Mouse (Mus musculus) central nervous system, embryonic 11.5 days (tissue): Measurements from ENCODE around the gene Gm2663. TPM values are rescaled to one million over a fixed set of nuclear protein-coding genes. Genes with fewer than 3 reads are reported as not detected.

ENCODE experiments used
- polyA plus RNA-seq: library from polyadenylated mRNA; depleted of rRNA; stranded (reverse); fragments of >200 nt; gene quantifications from 2 replicates; pipeline ENCODE4 v1.2.3, GENCODE M21; 2012; rRNA removed

Gene Gm2663
- polyA plus RNA-seq, result not detected in 2 replicates

GRCm38 (mm10) chr6:40999379-40999778, at the start of gene Gm2663:
TSS of gene Gm2663 (minus strand) at chr6:40999479.

GRCm38 (mm10) chr6:41035409-41035808, 36.1 kb upstream of the Gm2663 start, which contains the start of gene 2210010C04Rik:
TSS of gene 2210010C04Rik (minus strand) at chr6:41035509.

DNA sequence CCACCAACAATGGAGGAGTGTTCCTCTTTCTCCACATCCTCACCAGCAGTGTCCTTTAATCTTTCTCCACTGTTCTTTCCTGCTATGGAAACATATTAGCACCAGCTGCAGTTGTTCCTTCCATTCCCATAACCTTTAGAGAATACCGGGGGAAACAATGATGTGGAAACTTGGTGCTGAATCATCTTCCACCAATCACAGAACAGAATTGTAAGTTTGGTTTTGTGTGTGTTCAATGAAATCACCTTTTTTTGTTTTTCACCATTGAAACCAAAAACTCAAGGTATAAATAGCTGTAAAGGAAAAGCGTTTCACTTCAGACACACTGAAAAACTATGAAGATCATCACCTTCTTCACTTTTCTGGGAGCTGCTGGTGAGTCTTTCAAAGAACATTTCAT, 34.8 kb downstream of the Gm2663 start, which contains the start of gene 1810009J06Rik:
TSS of gene 1810009J06Rik (plus strand) at position 301 of the 400 bp plus-strand sequence.

DNA sequence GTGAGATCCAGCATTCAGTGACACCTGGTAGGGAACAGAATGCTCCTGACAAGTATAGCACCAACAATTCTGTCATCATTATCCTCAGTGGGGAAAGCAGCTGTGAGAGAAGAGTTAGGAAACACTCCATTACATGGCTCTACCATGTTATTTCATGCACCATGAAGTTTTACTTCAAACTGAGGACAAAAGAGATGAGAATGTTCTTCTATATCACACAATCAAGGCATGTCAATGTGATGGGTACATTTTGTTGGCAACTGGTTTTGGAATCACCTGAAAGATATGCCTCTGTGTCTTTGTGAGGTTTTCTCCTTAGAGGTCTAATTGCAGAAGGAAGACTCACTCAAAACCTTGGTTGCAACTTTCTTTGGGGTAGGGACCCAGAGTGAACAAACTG, 47.5 kb downstream of the Gm2663 start, which contains the start of gene Gm4744:
TSS of gene Gm4744 (minus strand) at position 101 of the 400 bp plus-strand sequence.

Other genes starting within 250 kb of the Gm2663 start
- gene Moxd2, start 112.0 kb downstream of the Gm2663 start, polyA plus RNA-seq, result not detected in 2 replicates
- not detected in 2 replicates for gene Prss58, start 99.1 kb downstream of the Gm2663 start, polyA plus RNA-seq
- gene 1700074P13Rik, start 58.9 kb downstream of the Gm2663 start, polyA plus RNA-seq, result not detected in 2 replicates
- not detected in 2 replicates for gene Gm4744, start 47.6 kb downstream of the Gm2663 start, polyA plus RNA-seq
- gene 1810009J06Rik, start 34.7 kb downstream of the Gm2663 start, polyA plus RNA-seq, result not detected in 2 replicates
- not detected in 2 replicates for gene 2210010C04Rik, start 36.0 kb upstream of the Gm2663 start, polyA plus RNA-seq